Mouse (Mus musculus): Measurements from ENCODE around the gene Aldh16a1. TPM values are rescaled to one million over a fixed set of nuclear protein-coding genes. Genes with fewer than 3 reads are reported as not detected.
"Not testable (repeated sequence)": the region's sequence is repeated elsewhere in the genome, so short reads cannot be mapped to it uniquely, and the experiment has no call there.

The Aldh16a1 gene
- polyA plus RNA-seq, 1 experiment from 2014 or later: 39.6 TPM

DNA sequence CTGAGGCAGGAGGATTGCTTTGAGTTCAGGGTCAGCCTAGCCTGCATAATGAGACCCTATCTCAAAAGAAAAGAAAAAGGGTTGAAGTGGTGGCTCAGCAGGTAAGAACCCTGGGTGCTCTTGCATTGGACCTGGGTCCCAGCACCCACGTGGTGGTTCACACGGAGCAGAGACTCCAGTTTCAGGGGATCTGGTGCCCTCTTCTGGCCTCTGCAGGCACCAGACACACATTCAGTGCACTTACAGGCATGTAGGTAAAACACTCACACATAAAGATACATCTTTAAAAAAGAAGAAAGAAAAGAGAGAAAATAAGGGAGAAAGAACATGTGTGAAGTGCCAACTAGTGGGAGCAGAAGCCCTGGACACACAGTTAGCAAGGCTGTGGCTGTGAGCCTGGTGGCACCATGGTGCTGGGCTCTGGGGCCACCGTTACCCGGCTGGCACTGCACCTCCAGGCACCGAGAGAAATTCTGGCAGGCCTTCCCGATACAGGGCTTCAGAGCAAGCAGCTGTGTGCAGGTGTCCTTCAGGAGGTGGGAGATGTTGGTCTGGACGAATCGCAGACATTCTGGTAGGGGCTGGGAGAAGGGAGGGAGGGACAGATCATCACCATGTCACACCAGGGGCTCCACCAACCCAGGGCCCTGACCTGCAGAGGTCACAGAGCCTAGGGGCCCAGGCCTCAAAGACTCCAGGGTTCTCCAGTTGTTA is 20.8 kb downstream of the Aldh16a1 start:
- no peak overlapping the region for H3K27ac ChIP-seq (ENCODE audit: poor library complexity, severe bottlenecking)
- no peak for ATAC-seq (ENCODE audit: insufficient number of reproducible peaks, low FRiP score)
- WGBS: 84% methylated on average over 8 of the region's 8 CpGs
- H3K9ac ChIP-seq: no peak overlapping the region
- no peak overlapping the region for H3K4me3 ChIP-seq
- peaks cover 3% of the 10 kb centered on the region for H3K9me3 ChIP-seq (replicated peaks)
- no peaks in the 10 kb centered on the region for H3K36me3 ChIP-seq
- H3K27me3 ChIP-seq (replicated peaks): 0 out of 2 replicates have a peak, but pooled peaks cover 8% of the 10 kb centered on the region
- H3K4me2 ChIP-seq: 0 out of 2 replicates have a peak overlapping the region, but pooled peaks have one; percentile 6
- peaks cover 36% of the 10 kb centered on the region for H3K4me1 ChIP-seq (replicated peaks)

DNA sequence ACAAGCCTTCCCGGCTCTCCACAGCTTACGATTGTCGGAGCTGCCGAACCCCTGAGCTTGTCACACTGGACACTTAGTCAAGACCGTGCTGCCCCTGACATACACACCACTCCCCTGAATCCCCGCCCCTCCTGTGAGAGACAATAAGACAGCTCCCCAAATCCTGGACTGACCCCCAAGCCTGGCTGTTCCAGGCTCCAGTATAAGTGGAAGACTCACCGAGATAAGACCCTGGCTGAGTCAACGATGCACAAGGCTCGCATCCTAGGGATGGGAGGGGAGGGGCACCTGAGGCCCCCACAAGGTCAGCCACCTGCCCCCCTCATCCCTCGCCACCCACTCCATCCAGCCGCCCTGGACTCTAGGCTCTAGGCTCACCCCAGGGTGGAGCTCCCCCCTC is 22.5 kb downstream of the Aldh16a1 start:
- Histone ChIP-seq H3K27me3 (replicated peaks) (0 out of 2 replicates have a peak, but pooled peaks cover 4% of the 10 kb centered on the region), H3K9me3 (replicated peaks) (peaks cover 3% of the 10 kb centered on the region), H3K4me2 (no peak overlapping the region), H3K9ac (peak overlapping the region; percentile 46), H3K36me3 (peaks cover 7% of the 10 kb centered on the region), H3K4me3 (no peak overlapping the region), H3K27ac (ENCODE audit: poor library complexity, severe bottlenecking) (no peak overlapping the region), H3K4me1 (replicated peaks) (peaks cover 30% of the 10 kb centered on the region)
- ATAC-seq (ENCODE audit: insufficient number of reproducible peaks, low FRiP score): no peak
- 59% methylated on average over 11 of the region's 11 CpGs for WGBS

DNA sequence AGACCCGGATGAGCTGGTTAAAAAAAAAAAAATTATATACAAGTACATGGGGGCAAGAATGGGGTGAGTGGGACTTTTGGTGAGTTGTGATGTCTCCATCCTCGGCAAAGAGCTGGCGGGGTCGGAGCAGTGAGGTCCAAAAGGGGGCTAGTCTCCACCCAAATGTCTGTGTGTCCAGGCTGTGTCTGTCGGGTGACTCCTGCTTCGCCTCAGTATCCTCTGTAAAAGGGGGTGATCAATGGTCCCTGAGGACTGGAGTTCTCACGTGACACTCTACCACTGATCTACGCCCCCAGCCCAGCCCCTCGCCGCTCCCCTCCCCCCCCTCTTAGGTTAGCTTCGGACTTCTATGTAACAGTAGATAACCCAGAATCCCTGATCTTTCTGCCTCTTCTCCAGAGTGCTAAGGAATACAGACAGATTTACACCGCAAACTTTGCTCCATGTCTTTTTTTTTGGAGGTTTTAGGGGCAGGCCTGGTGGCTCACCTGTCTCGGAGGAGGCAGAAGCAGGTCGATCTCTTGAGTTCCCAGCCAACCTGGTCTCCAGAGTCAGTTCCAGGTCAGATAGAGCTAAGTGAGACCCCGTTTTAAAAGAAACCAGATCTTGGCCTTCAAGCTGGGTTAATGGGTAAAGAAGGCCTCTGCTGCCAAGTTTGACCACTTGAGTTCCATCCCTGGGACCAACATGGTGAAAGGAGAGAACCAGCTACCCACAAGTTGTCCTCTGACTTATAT is 24.4 kb downstream of the Aldh16a1 start:
- no peak for ATAC-seq (ENCODE audit: insufficient number of reproducible peaks, low FRiP score)
- Histone ChIP-seq H3K9ac (peak overlapping the region; percentile 68; the same call in 1 of the 2 replicates), H3K36me3 (peaks cover 26% of the 10 kb centered on the region), H3K27me3 (replicated peaks) (no peaks in the 10 kb centered on the region), H3K27ac (ENCODE audit: poor library complexity, severe bottlenecking) (peak overlapping the region; percentile 78; the same call in 1 of the 2 replicates), H3K4me1 (replicated peaks) (peaks cover 36% of the 10 kb centered on the region), H3K9me3 (replicated peaks) (peaks cover 3% of the 10 kb centered on the region), H3K4me2 (peak overlapping the region; percentile 75), H3K4me3 (peak overlapping the region; percentile 59)
- WGBS: 52% methylated on average over 15 of the region's 15 CpGs

DNA sequence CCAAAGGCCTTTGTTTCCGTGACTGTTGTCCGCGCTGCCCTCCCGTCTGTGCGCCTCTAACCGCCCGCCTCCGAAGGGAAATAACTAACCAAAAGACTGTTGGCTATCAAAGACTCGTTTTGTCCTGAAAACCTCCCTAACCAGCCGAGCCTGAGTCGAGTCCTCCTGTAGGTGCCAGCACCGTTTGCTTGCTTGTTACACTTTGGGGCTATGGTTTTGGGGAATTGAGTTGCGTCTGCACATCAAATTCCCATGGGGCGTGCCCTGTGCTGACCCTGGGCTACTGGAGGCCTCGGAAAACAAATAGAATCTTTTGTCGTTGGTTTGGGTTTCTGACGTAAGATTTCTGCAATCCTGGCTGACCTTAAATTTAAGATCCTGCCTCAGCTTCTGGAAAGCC is 25.1 kb downstream of the Aldh16a1 start:
- Histone ChIP-seq H3K9ac (peak overlapping the region; percentile 68), H3K4me1 (replicated peaks) (peaks cover 35% of the 10 kb centered on the region), H3K27ac (ENCODE audit: poor library complexity, severe bottlenecking) (peak overlapping the region; percentile 78), H3K27me3 (replicated peaks) (no peaks in the 10 kb centered on the region), H3K4me3 (peak overlapping the region; percentile 59), H3K36me3 (peaks cover 26% of the 10 kb centered on the region), H3K9me3 (replicated peaks) (peaks cover 3% of the 10 kb centered on the region), H3K4me2 (peak overlapping the region; percentile 75)
- peak; percentile 4 for ATAC-seq (ENCODE audit: insufficient number of reproducible peaks, low FRiP score)
- WGBS: under 1% methylated on average over 17 of the region's 17 CpGs

DNA sequence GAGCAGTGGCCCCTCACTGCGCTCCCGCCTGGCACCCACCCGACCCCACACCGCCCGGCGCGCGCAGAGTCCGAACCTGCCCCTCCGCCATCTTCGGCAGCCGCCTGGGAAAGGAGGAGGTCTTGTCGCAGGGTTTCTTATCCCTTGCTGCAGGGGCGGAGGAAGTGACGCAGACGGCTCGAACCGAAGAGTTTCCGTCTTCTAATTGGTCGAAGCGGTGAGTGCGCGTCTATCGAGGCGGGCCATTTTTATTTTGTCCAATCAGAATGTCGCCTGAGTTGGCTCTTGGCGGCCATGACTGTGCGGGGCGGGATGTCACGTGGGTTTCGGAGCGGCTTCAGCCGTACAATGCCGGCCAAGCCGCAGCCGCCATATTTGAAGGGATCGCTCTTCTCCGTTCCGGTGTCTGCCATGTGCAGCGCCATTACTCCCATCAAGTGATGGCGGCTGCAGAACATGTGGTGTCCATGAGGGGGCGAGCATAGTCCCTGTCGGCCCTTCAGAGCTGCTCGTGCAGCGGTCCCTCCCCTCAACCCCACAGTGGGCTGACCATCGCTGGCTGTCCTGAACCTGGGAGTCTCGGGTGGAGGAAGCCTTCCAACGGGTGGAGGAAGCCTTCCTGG is 25.6 kb downstream of the Aldh16a1 start, which contains the start of gene Rpl13a:
Gene Rpl13a (minus strand): TSS at position 138 of the 623 bp plus-strand sequence.
- no peaks in the 10 kb centered on the region for H3K27me3 ChIP-seq (replicated peaks)
- ATAC-seq (ENCODE audit: insufficient number of reproducible peaks, low FRiP score): peak; percentile 91
- under 1% methylated on average over 48 of the region's 48 CpGs for WGBS

DNA sequence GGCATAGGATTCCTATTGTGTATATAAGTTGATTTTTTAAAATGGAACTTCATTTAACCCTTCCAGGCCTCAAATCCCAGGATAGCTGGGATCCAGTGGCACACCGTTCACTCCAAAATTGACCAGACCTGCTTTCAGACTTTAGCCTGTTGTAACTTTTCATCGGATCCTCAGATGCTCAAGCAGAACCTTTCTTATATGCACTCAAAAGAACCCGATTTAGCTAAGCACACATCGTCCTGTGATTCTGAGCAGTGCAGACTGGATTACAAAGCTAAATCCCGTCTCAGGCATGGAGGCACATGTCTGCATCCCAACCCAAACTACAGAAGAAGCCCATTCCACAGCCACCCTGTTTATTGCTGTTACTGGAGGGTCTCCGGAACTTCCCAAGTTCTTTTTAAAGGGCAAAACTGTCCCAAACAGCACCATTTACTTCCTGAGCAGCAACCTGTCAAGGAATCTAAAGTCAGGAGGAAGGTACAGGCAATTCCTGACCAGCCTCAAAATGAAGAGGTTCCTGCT is 26.6 kb downstream of the Aldh16a1 start:
- WGBS: 2% methylated on average over 6 of the region's 6 CpGs
- Histone ChIP-seq H3K36me3 (peaks cover 31% of the 10 kb centered on the region), H3K9ac (peak overlapping the region; percentile 99), H3K4me3 (peak overlapping the region; percentile 89), H3K4me1 (replicated peaks) (peaks cover 42% of the 10 kb centered on the region), H3K4me2 (peak overlapping the region; percentile 91), H3K9me3 (replicated peaks) (no peaks in the 10 kb centered on the region), H3K27me3 (replicated peaks) (no peaks in the 10 kb centered on the region), H3K27ac (ENCODE audit: poor library complexity, severe bottlenecking) (peak overlapping the region; percentile 90)
- ATAC-seq (ENCODE audit: insufficient number of reproducible peaks, low FRiP score): no peak

More for the DNA sequence above, 25.6 kb downstream of the Aldh16a1 start, which contains the start of gene Rpl13a:
- peak within 1 kb of the TSS; percentile 99 for H3K9ac ChIP-seq
- peaks cover 34% of the 10 kb centered on the region for H3K4me1 ChIP-seq (replicated peaks)
- peaks cover 3% of the 10 kb centered on the region for H3K9me3 ChIP-seq (replicated peaks)
- peak within 1 kb of the TSS; percentile 89 for H3K4me3 ChIP-seq
- peaks cover 26% of the 10 kb centered on the region for H3K36me3 ChIP-seq
- H3K4me2 ChIP-seq: peak within 1 kb of the TSS; percentile 91
- peak within 1 kb of the TSS; percentile 90 for H3K27ac ChIP-seq (ENCODE audit: poor library complexity, severe bottlenecking)

DNA sequence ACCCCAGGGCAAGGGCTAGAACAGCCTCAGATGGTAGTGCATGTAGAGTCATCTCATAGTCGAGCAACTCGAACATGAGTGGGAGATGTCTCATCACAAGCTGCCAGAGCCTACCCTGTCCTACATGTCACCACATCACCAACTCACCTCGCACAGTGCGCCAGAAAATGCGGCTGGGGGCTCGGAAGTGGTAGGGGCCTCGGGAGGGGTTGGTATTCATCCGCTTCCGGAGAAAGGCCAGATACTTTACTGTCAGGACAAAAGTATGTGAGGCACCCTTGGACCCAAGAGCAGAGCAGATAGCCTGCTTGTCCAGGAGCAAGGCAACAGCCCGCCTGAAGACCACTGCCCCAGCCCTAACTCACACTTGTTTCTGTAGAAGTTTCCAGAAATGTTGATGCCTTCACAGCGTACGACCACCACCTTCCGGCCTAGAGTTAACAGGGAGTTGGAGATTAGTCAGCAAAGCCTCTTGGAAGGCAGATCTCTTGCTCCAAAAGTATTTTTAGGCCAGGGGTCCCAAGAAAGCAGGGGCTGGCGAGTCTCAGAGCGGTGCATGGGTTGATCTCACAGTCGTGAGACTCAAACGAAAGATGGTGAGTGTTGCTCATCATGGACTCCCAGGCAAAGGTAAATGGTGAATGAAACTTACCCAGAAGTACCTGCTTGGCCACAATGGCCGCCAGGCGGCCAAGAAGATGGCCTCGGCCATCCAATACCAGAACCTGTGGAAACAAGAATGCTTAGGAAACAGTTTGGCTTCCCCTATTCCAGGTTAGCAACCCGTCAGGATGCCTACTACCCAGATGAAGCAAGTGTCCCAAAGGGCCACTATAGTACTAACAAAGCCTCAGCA is 27.3 kb downstream of the Aldh16a1 start:
- H3K36me3 ChIP-seq: peaks cover 38% of the 10 kb centered on the region
- H3K9ac ChIP-seq: peak overlapping the region; percentile 99
- WGBS: 29% methylated on average over 21 of the region's 21 CpGs
- no peaks in the 10 kb centered on the region for H3K27me3 ChIP-seq (replicated peaks)
- peak overlapping the region; percentile 90 for H3K27ac ChIP-seq (ENCODE audit: poor library complexity, severe bottlenecking)
- H3K9me3 ChIP-seq (replicated peaks): no peaks in the 10 kb centered on the region
- peak overlapping the region; percentile 91 for H3K4me2 ChIP-seq
- H3K4me1 ChIP-seq (replicated peaks): peaks cover 46% of the 10 kb centered on the region
- H3K4me3 ChIP-seq: peak overlapping the region; percentile 89
- ATAC-seq (ENCODE audit: insufficient number of reproducible peaks, low FRiP score): no peak

DNA sequence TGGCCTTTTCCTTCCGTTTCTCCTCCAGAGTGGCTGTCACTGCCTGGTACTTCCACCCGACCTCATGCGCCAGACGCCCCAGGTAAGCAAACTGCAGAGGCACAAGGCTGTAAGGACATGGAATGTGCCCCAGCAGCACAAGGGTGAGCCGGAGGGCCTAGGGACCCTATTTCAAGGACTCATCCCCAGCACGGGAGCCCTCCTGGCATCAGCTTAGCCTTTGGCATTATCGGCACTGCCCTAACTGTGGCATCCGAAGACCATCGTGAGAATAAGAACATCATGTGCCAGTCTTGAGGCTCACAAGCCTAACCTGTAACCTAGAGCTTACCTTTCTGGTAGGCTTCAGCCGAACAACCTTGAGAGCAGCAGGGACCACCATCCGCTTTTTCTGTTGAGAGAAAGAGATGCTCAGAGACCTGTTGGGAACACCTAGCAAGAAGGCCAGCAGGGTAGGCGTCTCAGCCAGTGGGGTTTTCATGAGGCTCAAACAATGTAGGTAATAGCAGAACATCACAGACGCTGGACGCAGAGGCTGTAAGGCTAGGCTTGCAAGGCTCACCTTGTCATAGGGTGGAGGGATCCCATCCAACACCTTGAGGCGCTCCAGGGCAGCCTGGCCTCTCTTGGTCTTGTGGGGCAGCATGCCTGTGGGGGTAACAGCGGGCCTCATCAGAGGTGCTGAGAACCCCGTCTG is 28.1 kb downstream of the Aldh16a1 start:
- ATAC-seq (ENCODE audit: insufficient number of reproducible peaks, low FRiP score): no peak
- no peaks in the 10 kb centered on the region for H3K27me3 ChIP-seq (replicated peaks)
- WGBS: 79% methylated on average over 17 of the region's 17 CpGs

DNA sequence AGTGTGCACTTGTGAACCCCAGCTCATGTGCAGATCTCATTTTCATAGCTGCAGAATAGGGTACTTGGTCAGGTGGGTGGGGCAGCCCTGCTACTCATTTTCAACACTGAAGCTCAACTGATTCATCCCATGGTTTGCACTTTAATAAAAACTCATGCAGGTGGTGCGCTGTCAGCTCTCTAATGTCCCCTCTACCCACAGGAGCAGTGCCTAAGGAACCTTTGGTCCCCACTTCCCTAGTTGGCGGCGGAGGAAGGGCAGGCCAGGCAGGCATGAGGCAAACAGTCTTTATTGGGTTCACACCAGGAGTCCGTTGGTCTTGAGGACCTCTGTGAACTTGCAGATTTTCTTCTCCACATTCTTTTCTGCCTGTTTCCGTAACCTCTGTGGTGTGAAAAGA is 28.7 kb downstream of the Aldh16a1 start:
- Histone ChIP-seq H3K36me3 (peaks cover 52% of the 10 kb centered on the region), H3K27ac (ENCODE audit: poor library complexity, severe bottlenecking) (peak overlapping the region; percentile 72; the same call in 1 of the 2 replicates), H3K4me1 (replicated peaks) (peaks cover 51% of the 10 kb centered on the region)
- not testable (repeated sequence) for ATAC-seq (ENCODE audit: insufficient number of reproducible peaks, low FRiP score); H3K9ac ChIP-seq; H3K27me3 ChIP-seq (replicated peaks); H3K9me3 ChIP-seq (replicated peaks); H3K4me3 ChIP-seq; H3K4me2 ChIP-seq
- 73% methylated on average over 5 of the region's 5 CpGs for WGBS

More for the DNA sequence above, 28.1 kb downstream of the Aldh16a1 start:
- Histone ChIP-seq H3K4me2 (peak overlapping the region; percentile 91), H3K4me1 (replicated peaks) (peaks cover 49% of the 10 kb centered on the region), H3K9ac (peak overlapping the region; percentile 99), H3K27ac (ENCODE audit: poor library complexity, severe bottlenecking) (peak overlapping the region; percentile 90), H3K36me3 (peaks cover 45% of the 10 kb centered on the region), H3K9me3 (replicated peaks) (no peaks in the 10 kb centered on the region), H3K4me3 (peak overlapping the region; percentile 89)
